Mouse (Mus musculus) neural tube, embryonic 11.5 days (tissue): ENCODE data around the gene Slc18a3. TPM values are rescaled to one million over a fixed set of nuclear protein-coding genes. Genes with fewer than 3 reads are reported as not detected.

Experiments used
- ATAC-seq: fragments of 200-750 bp; cut with Nextera tagmentation; 2 replicates; pipeline ENCODE4 v1.8.0; 2017; ENCODE audit warnings: moderate number of reproducible peaks, mild to moderate bottlenecking, moderate TSS enrichment, moderate library complexity; ENCODE audit not compliant: insufficient read depth, low FRiP score, low TSS enrichment
- DNase-seq: peaks from one replicate; pipeline ENCODE4 v3.0.0-alpha.2; 2015; ENCODE audit warnings: low spot score
- H3K27ac ChIP-seq: fragments of 300-500 bp; sonication (generic); 2 replicates; pipeline ENCODE4 v1.5.1; 2014; ENCODE audit warnings: low read depth, mild to moderate bottlenecking, low read length
- H3K27me3 ChIP-seq: fragments of 300-500 bp; sonication (generic); 2 replicates; pipeline ENCODE4 v1.6.1; 2014; ENCODE audit warnings: mild to moderate bottlenecking, low read length, mixed read lengths; ENCODE audit not compliant: control insufficient read depth, insufficient read depth
- H3K36me3 ChIP-seq: fragments of 300-500 bp; sonication (generic); 2 replicates; pipeline ENCODE4 v1.6.1; 2014; ENCODE audit warnings: mild to moderate bottlenecking, low read length, moderate library complexity, mixed read lengths; ENCODE audit not compliant: control insufficient read depth, insufficient read depth
- H3K4me1 ChIP-seq: fragments of 300-500 bp; sonication (generic); 2 replicates; pipeline ENCODE4 v1.6.1; 2014; ENCODE audit warnings: low read length, mixed read lengths; ENCODE audit not compliant: control insufficient read depth, insufficient read depth
- H3K4me2 ChIP-seq: fragments of 300-500 bp; sonication (generic); 2 replicates; pipeline ENCODE4 v1.6.1; 2014; ENCODE audit warnings: low read depth, mild to moderate bottlenecking, moderate library complexity
- H3K4me3 ChIP-seq: fragments of 300-500 bp; sonication (generic); 2 replicates; pipeline ENCODE4 v1.5.1; 2014; ENCODE audit warnings: low read depth, low read length
- H3K9ac ChIP-seq: fragments of 300-500 bp; sonication (generic); 2 replicates; pipeline ENCODE4 v1.6.1; 2014; ENCODE audit warnings: mild to moderate bottlenecking, low read length
- H3K9me3 ChIP-seq: fragments of 300-500 bp; sonication (generic); 2 replicates; pipeline ENCODE4 v1.6.1; 2016; ENCODE audit warnings: low read length; ENCODE audit not compliant: control insufficient read depth
- WGBS: fragments of 180-500 bp; shearing (Covaris S2); extraction: QIAGEN DNeasy Blood & Tissue Kit; methylation state at CpG from one replicate; pipeline ENCODE4 v1.1.7; 2014; 5-methylcytosine and 5-hydroxymethylcytosine counted together
- polyA plus RNA-seq: library from polyadenylated mRNA; unstranded; fragments of >200 nt; fragmentation: Nextera tagmentation; extraction: Ambion mirVana; gene quantifications from 2 replicates; pipeline ENCODE4 v1.2.1, GENCODE M21; 2014

Gene Slc18a3
- polyA plus RNA-seq, 1 experiment from 2014 or later: 27.9 TPM

GRCm38 (mm10) chr14:32437352-32437793, 27.3 kb downstream of the Slc18a3 start:
- ATAC-seq: no peak
- no peaks in the 10 kb centered on the region for H3K36me3 ChIP-seq
- no peak overlapping the region for H3K4me2 ChIP-seq
- H3K4me3 ChIP-seq: no peak overlapping the region
- no peaks in the 10 kb centered on the region for H3K27me3 ChIP-seq
- H3K9me3 ChIP-seq: no peaks in the 10 kb centered on the region
- no peak overlapping the region for H3K9ac ChIP-seq
- 0 out of 2 replicates have a peak, but pooled peaks cover 3% of the 10 kb centered on the region for H3K4me1 ChIP-seq
- 20% methylated on average over 5 of the region's 5 CpGs for WGBS
- H3K27ac ChIP-seq: no peak overlapping the region
- DNase-seq: peak; percentile 58

GRCm38 (mm10) chr14:32429030-32429602, 35.5 kb downstream of the Slc18a3 start:
- peak; percentile 38 for DNase-seq
- WGBS: 9% methylated on average over 8 of the region's 8 CpGs

GRCm38 (mm10) chr14:32423946-32424345, 40.7 kb downstream of the Slc18a3 start:
- no peaks in the 10 kb centered on the region for H3K27me3 ChIP-seq
- no peaks in the 10 kb centered on the region for H3K9me3 ChIP-seq
- H3K27ac ChIP-seq: no peak overlapping the region
- 91% methylated on average over 7 of the region's 7 CpGs for WGBS
- no peak overlapping the region for H3K4me2 ChIP-seq
- ATAC-seq: no peak
- no peaks in the 10 kb centered on the region for H3K36me3 ChIP-seq
- peaks cover under 1% of the 10 kb centered on the region; the same call in 1 of the 2 replicates for H3K4me1 ChIP-seq
- no peak overlapping the region for H3K9ac ChIP-seq
- no peak for DNase-seq
- H3K4me3 ChIP-seq: no peak overlapping the region

More at GRCm38 (mm10) chr14:32429030-32429602, 35.5 kb downstream of the Slc18a3 start:
- Histone ChIP-seq H3K36me3 (no peaks in the 10 kb centered on the region), H3K4me3 (no peak overlapping the region), H3K27ac (peak overlapping the region; percentile 11; the same call in 1 of the 2 replicates), H3K9ac (no peak overlapping the region), H3K4me1 (peaks cover 5% of the 10 kb centered on the region; the same call in 1 of the 2 replicates), H3K9me3 (no peaks in the 10 kb centered on the region), H3K27me3 (no peaks in the 10 kb centered on the region), H3K4me2 (no peak overlapping the region)
- no peak for ATAC-seq

GRCm38 (mm10) chr14:32418747-32419146, 45.9 kb downstream of the Slc18a3 start:
- Histone ChIP-seq H3K27me3 (no peaks in the 10 kb centered on the region), H3K4me2 (no peak overlapping the region), H3K4me3 (no peak overlapping the region), H3K36me3 (no peaks in the 10 kb centered on the region), H3K9ac (no peak overlapping the region), H3K9me3 (no peaks in the 10 kb centered on the region), H3K4me1 (no peaks in the 10 kb centered on the region), H3K27ac (no peak overlapping the region)
- DNase-seq (no peak), ATAC-seq (no peak)
- WGBS: 79% methylated on average over 11 of the region's 11 CpGs

Other genes with a start within 250 kb of the Slc18a3 start
- 16.9 and 18.6 TPM in 2 replicates for gene Ogdhl, start 142.8 kb downstream of the Slc18a3 start, polyA plus RNA-seq
- gene 1700024G13Rik, start 76.5 kb downstream of the Slc18a3 start, polyA plus RNA-seq: not detected in 2 replicates
- 2.6 and 4.2 TPM in 2 replicates for gene Chat, start 1.1 kb upstream of the Slc18a3 start, polyA plus RNA-seq
- gene Ercc6, start 48.7 kb upstream of the Slc18a3 start, polyA plus RNA-seq: 24.2 and 25.7 TPM in 2 replicates
- 11.1 and 14.0 TPM in 2 replicates for gene Prrxl1, start 134.6 kb upstream of the Slc18a3 start, polyA plus RNA-seq
- 0.08 and 0.28 TPM in 2 replicates for gene 3425401B19Rik, start 220.4 kb upstream of the Slc18a3 start, polyA plus RNA-seq